Mouse (Mus musculus) layer of hippocampus, adult 9-10 months (tissue): ENCODE measurements around the gene Rnd1.

Experiments used
- DNase-seq: peaks from one replicate; pipeline ENCODE4 v3.0.0; 2022; ENCODE audit warnings: low spot score

Gene Rnd1

DNA sequence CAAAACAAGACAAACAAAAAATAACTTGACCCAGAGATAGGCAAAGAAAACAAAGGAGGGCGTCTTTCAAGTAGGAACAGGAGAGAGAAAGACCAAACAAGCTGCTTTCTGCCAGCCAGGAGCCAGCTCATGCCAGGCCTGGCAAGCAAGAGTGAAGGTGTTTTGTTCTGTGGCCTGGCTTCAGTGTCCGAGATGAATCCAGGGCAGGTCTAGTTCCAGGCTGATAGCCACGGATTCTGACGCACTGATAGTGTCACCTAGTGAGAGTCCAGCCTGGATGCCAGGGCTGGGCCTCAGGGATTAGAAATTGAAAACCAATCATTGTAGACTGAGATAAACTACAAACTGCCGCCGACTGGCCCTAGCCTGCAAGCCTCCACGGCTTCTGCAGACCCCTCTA, 716 bp upstream of the Rnd1 start:
- no peak for DNase-seq

DNA sequence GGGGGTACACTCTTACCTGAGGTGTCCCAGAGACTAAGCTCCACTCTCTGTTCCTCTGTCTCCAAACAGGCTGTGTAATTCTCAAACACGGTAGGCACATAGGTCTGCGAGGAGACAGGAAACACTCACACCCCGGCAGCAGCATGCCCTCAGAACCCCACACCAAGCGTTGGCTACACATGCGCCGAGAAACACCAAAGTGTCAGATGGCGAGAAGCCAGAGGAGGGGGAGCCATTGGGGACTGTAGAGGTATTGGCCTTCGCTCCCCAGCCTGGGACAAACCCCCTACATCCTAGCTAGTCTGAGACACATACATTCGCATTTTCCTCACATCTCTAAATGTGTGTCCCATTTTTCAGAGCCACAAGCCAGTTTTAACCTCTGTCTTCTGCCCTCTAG, 790 bp downstream of the Rnd1 start:
- no peak for DNase-seq

DNA sequence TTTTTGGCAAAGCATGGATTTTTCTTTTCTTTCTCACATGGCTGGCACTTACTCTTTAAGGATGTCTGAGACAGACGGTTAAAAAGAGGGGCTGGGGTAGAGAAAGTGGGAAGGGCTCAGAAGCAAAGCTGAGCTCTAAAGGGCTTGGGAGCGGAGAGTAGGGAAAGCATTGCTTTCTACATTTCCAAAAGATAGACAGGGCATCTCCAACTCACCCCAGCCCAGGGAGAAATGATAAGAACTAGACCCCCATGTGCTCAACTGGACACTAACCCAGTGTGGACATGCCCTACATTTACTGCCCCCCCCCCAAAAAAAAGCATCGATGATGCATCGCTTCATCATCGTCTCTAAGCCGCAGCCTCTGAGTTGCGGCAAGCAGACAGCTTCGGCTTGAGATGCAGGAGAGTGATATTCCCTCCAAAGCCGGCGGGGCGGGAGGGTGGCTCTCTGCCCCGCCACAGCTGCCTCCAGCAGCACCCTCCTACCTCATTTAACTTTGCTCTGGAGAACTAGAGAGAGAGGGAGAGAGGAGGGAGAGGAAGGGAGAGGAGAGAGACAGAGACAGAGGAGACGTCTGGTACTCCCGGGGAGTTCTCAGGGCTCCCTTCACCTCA, 1.5 kb downstream of the Rnd1 start:
- no peak for DNase-seq

DNA sequence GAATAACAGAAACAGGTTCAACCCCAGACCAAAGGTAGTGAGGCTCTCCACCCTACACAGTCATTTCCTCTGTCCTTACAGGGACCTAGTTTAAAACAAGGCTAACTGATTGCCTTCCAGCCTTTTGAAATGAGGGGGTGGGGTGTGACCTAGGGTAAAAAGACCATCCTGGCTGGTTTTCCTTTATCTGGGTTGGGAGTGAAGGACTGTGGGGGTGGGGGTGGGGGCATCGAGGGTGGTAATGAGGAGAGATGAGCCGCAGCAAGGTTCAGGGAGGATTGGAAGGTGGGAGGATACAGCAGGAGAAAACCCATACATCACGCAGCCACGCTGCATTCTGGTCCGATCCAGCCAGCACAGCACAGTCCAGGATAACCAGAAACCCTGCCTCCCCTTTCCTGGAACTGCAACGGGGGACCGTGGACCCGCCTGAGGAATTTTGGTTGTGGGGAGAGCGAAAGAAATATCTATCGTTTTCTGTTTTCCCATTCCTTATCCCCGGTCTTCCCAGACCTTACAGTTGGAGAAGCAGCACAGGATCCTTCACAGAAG, 2.2 kb downstream of the Rnd1 start:
- DNase-seq: no peak

DNA sequence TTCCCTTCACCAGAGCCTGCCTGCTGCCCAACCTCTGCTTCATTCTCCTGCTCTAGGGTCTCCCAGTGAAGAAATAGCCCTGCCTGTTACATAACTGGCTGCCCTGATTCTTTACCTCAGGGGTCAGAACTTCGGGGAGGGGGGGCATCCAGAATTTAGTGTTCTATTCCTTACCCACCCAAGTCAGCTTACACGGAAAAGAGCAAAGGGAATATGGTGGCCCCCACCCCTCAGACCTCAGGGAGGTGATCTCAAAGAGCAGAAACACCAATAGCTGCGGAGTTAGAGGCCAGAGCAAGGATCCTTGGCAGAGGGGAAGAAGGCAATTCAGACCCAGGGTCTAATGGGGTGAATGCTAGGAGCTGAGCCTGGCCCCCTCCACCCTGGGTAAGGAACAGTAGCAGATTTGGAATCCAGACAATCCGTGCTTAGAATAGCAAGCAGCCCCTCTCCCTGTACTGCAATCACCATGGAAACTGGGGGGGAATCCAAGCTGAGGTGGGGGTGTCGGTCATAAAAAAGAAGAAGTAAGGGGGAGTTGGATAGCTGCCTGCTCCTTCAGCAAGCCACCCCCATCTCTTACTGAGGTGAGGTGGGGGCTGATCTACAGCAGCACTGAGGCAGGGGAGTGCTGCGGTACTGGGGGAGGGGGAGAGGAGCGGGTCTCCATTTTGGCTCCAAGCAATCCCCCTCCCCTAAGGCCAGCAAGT, 2.8 kb downstream of the Rnd1 start:
- DNase-seq: no peak

DNA sequence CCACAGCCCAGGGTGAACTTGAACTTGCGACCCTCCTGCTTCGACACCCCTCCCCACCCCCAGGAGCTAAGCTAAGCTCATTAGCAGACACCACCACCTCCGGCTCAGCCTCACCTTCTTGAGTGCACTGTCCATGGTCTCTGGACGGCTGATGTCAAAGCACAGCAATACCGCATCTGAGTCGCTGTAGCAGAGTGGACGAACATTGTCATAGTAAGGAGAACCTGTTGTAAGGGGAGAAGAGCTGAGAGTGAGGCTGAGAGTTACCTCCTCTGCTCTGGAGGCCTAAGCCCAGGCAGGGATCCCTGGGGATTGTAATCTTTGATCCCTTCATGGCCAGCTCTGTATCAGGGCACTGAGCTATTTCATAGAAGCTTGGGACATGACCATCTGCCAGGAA, 3.5 kb downstream of the Rnd1 start:
- DNase-seq: no peak

DNA sequence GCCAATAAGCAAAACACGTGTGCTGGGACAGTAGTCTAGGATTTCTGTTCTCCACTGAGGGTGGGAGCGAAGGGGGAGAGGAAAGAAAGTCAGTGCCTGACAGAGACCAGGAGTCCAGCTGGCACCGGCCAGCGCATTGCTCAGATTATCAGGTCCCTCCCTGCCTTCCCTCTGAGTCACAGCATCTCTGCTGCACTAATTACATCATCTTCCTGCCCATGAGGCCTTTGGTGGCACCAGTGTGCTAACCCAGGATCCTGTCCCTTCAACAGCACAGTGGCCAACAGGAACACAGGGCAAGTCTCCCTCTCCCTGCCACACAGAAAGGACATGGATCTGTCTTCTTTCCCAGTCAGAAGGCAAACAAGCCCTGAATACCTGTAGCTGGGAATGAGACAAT, 4.7 kb downstream of the Rnd1 start:
- no peak for DNase-seq

DNA sequence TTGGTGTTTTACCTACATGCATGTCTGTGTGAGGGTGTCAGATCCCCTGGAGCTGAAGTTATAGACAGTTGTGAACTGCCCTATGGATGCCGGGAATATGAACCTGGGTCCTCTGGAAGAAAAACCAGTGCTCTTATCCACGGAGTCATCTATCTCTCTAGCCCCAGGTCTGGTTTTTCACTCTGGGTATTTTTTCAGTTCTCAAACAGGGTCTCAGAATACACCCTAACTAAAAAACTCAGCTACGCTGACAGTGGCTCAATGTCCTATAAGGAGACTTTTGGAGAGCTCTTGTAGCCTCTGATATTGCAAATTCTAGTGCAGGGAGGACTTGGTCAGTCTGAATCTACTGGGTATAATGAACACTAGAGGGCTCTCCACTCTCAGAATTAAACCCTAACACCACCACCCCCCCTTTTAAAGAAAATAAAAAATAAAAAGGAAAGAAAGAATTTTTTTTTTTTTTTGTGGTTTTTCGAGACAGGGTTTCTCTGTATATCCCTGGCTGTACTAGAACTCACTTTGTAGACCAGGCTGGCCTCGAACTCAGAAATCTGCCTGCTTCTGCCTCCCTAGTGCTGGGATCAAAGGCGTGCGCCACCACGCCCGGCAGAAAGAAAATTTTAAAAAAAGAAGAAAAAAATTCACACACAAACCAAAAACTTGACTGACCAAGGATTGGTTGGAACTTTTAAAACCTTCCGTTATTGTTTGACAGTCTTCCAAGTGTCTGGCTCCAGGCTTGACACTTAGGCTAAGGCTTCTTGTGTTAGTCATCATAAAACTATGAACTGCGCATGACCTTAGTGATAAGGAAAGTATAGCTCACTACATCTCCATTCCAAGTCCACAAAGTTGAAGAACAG, 13.0 kb downstream of the Rnd1 start:
- no peak for DNase-seq

DNA sequence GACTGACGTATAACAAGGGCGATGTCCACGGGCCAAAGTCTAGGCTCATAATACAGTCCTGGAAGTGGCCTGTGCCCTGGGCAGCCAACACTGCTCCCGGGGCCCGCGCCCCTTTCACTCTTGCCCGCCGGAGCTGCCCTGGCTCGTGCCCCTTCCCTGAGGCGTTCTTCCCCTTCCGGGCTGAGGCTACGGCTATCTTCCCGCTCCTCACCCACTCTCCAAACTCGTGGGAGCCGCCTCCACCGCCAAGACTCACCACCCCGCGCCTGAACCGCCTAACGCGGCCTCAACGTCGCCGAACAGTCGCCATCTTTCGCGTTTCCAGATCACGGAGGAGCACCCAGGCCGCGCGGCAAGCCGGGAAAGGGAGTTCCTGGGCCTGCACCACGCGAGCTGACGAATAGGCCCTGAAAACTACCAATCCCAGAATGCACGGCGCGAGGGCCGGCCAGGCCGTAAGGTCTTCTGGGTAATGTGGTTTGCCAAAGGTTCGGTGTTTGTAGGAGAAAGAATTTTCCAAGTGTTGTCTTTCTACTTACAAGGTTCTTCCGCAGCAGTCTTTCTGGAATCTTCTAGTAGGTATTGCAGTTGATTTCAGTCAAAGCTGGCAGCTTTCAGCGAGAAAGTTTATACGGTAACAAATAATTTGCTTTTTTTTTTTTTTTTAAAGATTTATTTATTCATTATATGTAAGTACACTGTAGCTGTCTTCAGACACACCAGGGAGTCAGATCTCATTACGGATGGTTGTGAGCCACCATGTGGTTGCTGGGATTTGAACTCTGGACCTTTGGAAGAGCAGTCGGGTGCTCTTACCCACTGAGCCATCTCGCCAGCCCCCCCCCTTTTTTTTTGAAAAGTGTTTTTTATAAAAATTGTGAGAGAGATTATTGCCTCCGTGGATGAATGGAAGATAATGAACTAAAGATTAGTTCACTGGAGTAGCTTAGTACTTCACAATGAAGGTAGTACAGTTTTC, 14.4 kb downstream of the Rnd1 start, which contains the start of gene Ddx23:
TSS of gene Ddx23 (minus strand) at position 328 of the 979 bp plus-strand sequence.
- DNase-seq: peak; percentile 89

DNA sequence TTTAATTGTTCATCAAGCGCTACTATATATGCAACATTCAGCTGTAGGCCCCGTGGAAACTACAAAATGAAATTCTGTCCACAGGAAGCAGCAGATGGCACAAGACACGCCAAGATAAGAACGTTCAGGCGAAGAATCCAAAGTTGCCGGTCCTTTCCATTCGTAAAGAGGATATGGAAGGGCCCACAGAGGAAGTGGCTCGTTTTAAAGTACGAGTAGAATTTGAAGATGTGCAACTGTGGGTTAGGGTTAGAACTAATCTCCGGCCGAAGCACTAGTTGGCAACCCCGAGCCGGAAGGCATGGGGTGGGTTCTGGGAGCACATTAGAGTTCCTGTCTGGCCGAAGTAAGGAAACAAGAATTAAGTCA, 15.1 kb downstream of the Rnd1 start:
- no peak for DNase-seq

DNA sequence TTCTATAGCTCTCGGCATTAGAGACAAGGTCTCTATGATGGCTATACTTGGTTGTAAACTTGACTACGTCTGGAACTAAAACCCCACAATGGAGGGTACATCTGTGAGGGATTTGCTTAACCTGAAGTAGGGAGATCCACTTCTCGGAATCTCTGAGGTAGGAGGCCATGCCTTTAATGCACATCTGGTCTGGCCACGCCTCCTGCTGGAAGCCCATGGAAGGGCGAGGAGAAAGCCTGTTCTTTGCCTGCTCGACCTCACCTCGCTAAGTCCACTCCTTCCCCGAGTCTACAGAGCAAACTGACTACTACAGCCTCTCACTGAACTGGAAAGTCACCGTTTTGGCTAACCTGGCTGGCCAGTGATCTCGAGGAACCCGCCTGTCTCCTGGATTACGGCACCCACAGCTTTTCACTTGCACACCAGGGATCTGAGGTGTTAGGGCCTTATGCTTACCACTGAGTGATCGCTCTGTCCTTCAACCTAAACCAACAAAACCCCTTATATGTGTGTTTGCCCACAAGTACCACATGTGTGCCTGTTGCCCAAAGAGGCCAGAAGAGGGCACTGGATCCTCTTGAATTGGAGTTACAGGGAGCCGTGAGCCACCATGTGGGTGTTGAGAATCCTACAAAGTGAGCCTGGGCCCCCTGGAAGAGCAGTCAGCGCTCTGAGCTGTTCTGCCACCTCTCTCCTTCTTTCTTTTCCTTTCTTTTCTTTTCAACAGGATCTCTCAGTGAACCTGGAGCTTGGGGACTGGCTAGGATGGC, 20.1 kb downstream of the Rnd1 start:
- no peak for DNase-seq

DNA sequence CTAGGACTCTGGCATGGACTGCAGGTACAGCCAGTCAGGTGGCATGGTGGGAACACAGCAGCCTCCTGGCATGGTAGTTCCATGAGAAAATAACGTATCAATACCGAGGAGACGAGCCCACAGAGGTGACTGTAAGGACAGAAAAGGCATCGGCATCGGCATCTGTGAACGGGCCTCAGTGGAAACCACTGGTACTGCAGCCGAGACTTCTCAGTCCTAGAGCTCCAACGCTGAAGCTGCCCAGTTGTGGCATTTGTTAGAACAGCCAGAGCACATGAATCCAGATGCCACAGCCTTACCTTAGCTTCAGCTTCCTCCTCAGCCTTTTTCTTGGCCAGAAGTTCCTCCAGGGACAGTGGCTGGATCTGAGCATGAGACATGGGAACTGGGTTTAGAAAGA, 25.1 kb downstream of the Rnd1 start:
- DNase-seq: no peak

DNA sequence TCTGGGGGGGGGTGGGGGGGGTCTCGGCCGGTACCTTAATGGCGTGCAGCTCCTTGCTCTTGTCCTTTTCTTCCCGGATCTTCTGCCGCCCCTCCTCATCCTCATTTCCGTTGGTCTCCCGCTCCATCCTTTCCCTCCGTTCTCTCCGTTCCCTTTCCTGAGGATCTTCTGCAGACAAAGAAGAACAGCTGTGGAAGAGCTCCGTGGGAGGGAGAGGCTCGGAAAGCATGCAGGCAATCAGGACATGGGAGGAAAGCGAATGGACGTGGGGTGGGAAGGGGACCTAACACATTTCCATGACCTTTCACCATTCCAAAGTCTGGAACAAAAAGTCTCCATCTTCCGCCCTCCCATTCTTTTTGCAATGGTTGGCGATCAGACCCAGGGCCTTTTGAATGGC, 25.8 kb downstream of the Rnd1 start:
- DNase-seq: no peak

DNA sequence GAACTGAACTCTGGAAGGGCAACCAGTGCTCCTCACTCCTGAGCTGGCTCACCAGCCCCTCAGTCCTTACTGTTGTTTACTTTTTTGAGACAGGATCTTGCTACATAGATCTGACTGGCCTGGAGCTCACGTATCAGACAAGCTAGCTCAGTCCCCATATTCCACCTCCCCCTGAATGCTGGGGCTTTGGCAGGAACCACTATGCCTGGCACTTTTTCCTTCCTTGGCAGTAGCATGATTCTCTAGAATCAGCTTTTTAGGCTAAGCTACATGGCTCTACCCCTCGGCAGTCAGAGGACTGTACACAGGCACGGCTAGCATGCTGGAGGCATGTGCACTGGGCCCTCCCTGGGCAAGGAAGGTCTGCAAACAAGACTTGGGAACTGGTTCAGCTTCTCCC, 29.2 kb downstream of the Rnd1 start:
- DNase-seq: no peak

DNA sequence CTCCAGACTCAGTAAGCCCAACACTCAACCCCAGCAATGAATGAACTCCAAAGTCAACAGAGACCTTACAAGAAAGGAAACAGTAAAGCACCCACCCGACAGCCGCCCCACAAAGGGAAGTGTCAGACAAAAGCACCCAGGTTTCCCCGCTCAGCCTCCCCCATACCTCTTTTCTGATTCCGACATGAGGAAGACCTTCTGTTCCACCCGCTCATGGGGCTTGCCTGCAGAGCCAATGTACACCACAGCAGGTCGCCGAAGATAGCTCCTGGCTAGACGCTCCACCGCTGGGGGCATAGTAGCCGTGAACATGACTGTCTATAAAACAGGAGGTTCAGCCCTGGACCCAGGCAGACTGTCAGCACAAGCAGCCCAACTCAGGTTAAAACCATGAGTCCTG, 30.0 kb downstream of the Rnd1 start:
- DNase-seq: no peak

DNA sequence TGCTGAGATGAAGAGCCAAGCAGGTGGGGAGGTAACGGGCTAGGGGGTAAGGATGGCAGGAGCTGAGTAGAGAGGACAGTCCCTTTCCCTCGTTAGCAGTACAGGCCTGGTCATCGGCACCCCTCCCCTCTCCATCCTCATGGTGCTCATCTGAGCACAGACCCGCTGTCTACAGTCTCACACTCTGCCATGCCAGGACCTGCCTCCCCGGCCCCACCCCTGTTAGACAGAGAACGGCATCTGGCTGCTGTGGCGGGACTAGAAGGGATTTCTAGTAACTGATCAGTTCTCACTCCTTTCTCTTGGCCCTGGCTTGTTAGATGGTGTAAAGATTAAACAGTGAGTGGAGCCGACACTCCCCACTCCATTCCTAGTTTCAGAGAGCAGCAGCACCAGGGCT, 30.5 kb downstream of the Rnd1 start:
- DNase-seq: no peak

DNA sequence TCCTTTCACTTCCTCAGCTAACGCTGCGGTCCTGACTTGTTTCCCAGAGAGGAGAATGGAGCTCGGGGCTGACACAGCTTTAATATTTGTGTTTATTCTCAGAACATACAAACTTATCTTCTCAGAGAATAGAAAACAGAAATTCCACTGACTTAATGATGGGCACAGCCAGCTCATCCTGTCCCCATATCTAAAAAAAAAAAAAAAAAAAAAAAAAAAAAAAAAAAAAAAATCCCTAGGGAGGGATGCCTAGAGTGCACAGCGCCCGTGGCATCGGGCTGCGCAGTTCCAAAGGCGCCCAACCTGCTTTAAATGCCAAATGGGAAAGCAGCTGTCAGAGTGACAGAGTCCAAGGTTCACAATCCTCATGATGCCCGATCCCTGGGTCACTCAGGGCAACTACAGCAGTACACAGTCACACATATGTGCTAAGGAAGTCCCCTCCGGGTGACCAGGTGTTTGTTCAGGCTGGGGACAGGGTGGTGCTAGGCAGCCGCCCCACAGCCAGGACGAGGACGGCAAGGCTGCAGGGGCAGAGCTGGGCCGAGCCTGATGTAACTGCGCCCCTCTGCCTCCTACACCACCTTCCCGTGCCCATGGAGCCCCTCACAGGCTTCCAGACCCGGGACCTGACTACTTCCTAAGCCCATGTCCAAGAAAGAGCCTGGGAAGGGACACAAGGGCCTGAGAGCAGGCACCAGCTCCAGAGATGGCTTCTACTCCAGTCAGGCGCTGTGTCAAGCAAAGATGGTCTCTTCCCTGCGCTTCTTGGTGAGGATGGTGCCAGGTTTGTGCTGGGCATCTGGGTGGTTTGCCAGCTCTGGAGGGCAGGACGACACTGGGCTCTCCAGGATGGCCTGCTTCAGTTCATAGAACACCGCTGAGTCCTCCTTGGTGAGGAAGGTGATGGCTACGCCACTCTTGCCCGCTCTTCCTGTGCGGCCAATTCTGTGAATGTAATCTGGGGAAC, 31.9 kb downstream of the Rnd1 start:
- DNase-seq: no peak

DNA sequence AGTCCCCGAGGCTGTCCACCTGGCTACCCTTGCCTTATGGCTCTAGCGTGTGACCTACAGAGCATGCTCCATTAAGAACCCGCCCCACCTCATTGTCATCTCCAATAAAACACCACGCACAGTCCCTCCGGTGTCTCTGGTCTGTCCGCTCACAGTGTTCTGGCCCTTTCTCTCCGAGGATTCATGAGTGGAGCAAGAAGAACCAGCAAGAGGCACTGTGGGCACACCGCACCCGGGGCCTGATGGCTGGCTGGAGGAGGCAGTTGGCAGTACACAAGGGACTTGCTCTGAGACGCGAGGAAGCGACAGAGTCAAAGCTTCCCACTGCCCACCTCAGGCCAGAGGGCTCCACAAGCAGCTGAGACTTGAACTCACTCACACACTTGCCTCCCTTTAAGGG, 32.9 kb downstream of the Rnd1 start:
- DNase-seq: no peak

DNA sequence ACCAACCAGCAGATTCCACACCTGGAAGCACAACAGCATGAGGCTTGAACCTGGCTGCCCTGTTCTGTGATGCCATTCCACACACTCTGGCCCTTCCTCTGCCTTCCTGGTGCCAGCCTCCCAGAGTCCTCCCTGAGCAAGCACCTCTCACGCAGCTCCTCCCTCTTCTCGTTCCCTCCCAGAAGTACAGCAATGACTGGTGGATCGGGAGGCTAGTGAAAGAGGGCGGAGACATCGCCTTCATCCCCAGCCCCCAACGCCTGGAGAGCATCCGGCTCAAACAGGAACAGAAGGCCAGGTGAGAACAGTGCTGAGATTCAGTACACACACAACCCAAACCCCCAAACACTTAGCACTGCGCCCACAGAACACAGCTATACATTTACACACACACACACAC, 37.1 kb downstream of the Rnd1 start:
- DNase-seq: no peak

DNA sequence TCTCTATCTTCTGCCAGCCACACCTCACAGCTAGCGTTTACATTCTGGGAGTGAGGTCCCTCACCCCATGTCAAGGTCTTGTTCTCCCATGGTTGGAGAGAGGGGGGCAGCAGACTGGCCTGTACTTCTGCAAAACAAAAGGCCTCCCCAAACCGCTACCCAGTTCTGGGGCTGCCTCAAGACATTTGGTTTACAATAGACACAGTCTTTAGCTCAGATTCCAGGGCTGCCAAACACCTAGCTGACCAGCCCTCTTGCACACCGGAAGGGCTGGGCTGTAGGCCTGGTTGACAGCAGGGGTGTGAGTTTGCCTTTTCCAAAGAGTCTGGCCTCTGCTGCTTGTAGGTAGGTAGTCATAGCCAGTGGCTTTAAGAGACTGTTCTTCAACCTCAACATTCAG, 40.1 kb downstream of the Rnd1 start:
- no peak for DNase-seq
